In the genomic region with DNA sequence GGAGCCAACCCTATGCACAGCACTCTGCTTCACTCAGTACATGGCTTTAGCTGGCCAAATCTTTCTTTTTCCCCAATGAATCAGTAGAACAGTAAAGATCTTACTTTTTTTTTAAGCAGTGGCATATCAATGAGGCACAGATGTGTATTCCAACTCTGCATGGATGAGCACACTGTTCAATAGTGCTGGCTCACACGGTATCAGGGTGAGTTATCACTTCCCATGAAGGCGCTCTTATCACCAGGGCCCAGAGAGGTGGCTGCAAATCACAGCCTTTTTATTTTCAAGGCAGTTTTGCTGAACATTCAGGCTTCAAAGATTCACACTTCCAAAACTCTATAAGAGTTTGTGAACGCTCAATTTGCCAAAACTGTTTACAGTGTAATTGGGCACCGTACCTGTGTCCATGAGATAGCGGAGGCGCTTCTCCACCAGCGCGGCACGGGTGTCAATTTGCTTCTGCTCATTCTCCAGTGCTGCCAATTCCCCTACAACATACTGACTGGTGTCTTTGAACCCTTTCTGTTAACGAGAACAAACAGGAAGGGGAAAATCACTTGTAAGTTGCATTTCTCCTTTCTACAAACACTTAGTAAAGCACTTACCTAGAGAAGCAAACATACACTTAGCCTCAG, we compare ENCODE assay signal across 32 mouse cellular contexts. TPM values are rescaled to one million over a fixed set of nuclear protein-coding genes. Genes with fewer than 3 reads are reported as not detected.
A peak's percentile ranks its signal among the peaks of the same experiment; 100 is the strongest.
DNase-seq lines count a peak whose midpoint lies in the region; ATAC-seq lines count a peak whose summit lies in the region.
"Had no signal": no experiment of that assay in that cellular context is flagged by ENCODE, and none has a peak within 500 bp of the region (broad histone marks: within the 10 kb centered on the region; RNA-seq: fewer than 3 reads in every experiment).

No protein-coding gene starts in this region.

- H3K9me3 ChIP-seq in liver, embryonic 11.5 days (ENCODE audit: control insufficient read depth, low read length), result no peaks in the 10 kb centered on the region
- no peaks in the 10 kb centered on the region for H3K9me3 ChIP-seq in liver, embryonic 12.5 days (replicated peaks)
- H3K9me3 ChIP-seq: embryonic facial prominence, embryonic 12.5 days; hindbrain, embryonic 10.5 days; hindbrain, embryonic 15.5 days; limb, embryonic 13.5 days; megakaryocyte, embryonic 14.5 days; stomach, embryonic 15.5 days had no signal

- WGBS in liver, embryonic 11.5 days, result 69% methylated on average over 10 of the region's 10 CpGs
- WGBS in liver, embryonic 12.5 days (ENCODE audit: insufficient replicate concordance), result 60% methylated on average over 10 of the region's 10 CpGs

- ATAC-seq in liver, embryonic 11.5 days (replicated peaks; ENCODE audit: low FRiP score), result peak; percentile 72
- ATAC-seq in liver, embryonic 12.5 days, result peak; percentile 61; the same call in 1 of the 2 replicates
- 0 out of 2 replicates have a peak, but pooled peaks have one; percentile 42 for ATAC-seq in megakaryocyte progenitor cell, adult 5-6 weeks (replicated peaks; ENCODE audit: poor library complexity)
- ATAC-seq: forebrain, embryonic 14.5 days; inflammation-experienced regulatory T-cells, adult 6 months had no signal

- H3K4me3 ChIP-seq in liver, embryonic 11.5 days (ENCODE audit: low read depth, low read length), result no peak overlapping the region
- H3K4me3 ChIP-seq in liver, embryonic 12.5 days, result no peak overlapping the region
- H3K4me3 ChIP-seq: embryonic facial prominence, embryonic 12.5 days; hindbrain, embryonic 10.5 days; hindbrain, embryonic 15.5 days; layer of hippocampus, adult 2 months; left cerebral cortex, adult 2 months; limb, embryonic 13.5 days; megakaryocyte, embryonic 14.5 days; stomach, embryonic 15.5 days had no signal

- no peaks in the 10 kb centered on the region for H3K4me1 ChIP-seq in liver, embryonic 11.5 days (replicated peaks; ENCODE audit: control insufficient read depth, insufficient read depth, low read length)
- no peaks in the 10 kb centered on the region for H3K4me1 ChIP-seq in liver, embryonic 12.5 days
- H3K4me1 ChIP-seq: embryonic facial prominence, embryonic 12.5 days; limb, embryonic 13.5 days; megakaryocyte, embryonic 14.5 days; stomach, embryonic 15.5 days had no signal

- no peak overlapping the region for H3K9ac ChIP-seq in liver, embryonic 11.5 days (ENCODE audit: low read depth, low read length)
- H3K9ac ChIP-seq in liver, embryonic 12.5 days, result no peak overlapping the region
- H3K9ac ChIP-seq: embryonic facial prominence, embryonic 12.5 days; hindbrain, embryonic 15.5 days; limb, embryonic 13.5 days; stomach, embryonic 15.5 days had no signal

- H3K4me2 ChIP-seq in liver, embryonic 11.5 days, result no peak overlapping the region
- no peak overlapping the region for H3K4me2 ChIP-seq in liver, embryonic 12.5 days
- H3K4me2 ChIP-seq: embryonic facial prominence, embryonic 12.5 days; hindbrain, embryonic 15.5 days; limb, embryonic 13.5 days; stomach, embryonic 15.5 days had no signal

- no peaks in the 10 kb centered on the region for H3K27me3 ChIP-seq in liver, embryonic 11.5 days (replicated peaks; ENCODE audit: control insufficient read depth, insufficient read depth, low read length)
- no peaks in the 10 kb centered on the region for H3K27me3 ChIP-seq in liver, embryonic 12.5 days (replicated peaks)
- H3K27me3 ChIP-seq: embryonic facial prominence, embryonic 12.5 days; hindbrain, embryonic 15.5 days; limb, embryonic 13.5 days; megakaryocyte, embryonic 14.5 days; stomach, embryonic 15.5 days had no signal

- H3K27ac ChIP-seq in liver, embryonic 11.5 days (ENCODE audit: low read depth, low read length), result no peak overlapping the region
- H3K27ac ChIP-seq in liver, embryonic 12.5 days, result no peak overlapping the region
- H3K27ac ChIP-seq: embryonic facial prominence, embryonic 12.5 days; hindbrain, embryonic 10.5 days; hindbrain, embryonic 15.5 days; layer of hippocampus, adult 2 months; left cerebral cortex, adult 2 months; limb, embryonic 13.5 days; stomach, embryonic 15.5 days had no signal

- DNase-seq in liver, embryonic 11.5 days (ENCODE audit: low spot score), result no peak
- DNase-seq in liver, result no peak
- peak; percentile 19 for DNase-seq in A20 (ENCODE audit: low read depth, low spot score)
- no peak for DNase-seq in right cerebral cortex, postnatal 4 days
- no peak for DNase-seq in cerebellum, adult 8-10 months
- DNase-seq in lung, postnatal 10 days, result no peak
- DNase-seq: adrenal gland, postnatal 14 days; cerebellum, adult 9-10 months; cerebellum, postnatal 36 days; embryo, embryonic 11 days; gastrocnemius, postnatal 14 days; heart, postnatal 14 days; kidney, adult 11 months; kidney, postnatal 25 days; lung, adult 18-20 months; lung, postnatal 14 days; thymus, postnatal 14 days had no signal

- H3K36me3 ChIP-seq in liver, embryonic 11.5 days (ENCODE audit: control insufficient read depth, insufficient read depth, low read length), result no peaks in the 10 kb centered on the region
- H3K36me3 ChIP-seq in liver, embryonic 12.5 days, result no peaks in the 10 kb centered on the region
- H3K36me3 ChIP-seq: embryonic facial prominence, embryonic 12.5 days; hindbrain, embryonic 10.5 days had no signal

RNA-seq across cellular contexts. Expression of a gene that starts 50.5 kb away (rescaled TPM):
- polyA plus RNA-seq in liver, embryonic 11.5 days (2014; fragmentation: Nextera tagmentation; extraction: Ambion mirVana), result 0.08 TPM in 1 of 2 replicates, not detected in the other
- polyA plus RNA-seq in liver, embryonic 12.5 days (2016; fragmentation: Nextera tagmentation; extraction: Ambion mirVana), result not detected in 2 replicates
- not detected in 2 replicates for total RNA-seq in megakaryocyte progenitor cell, adult 5-6 weeks (2015)
- total RNA-seq in megakaryocyte progenitor cell, adult 5-6 weeks (2017), result not detected in 2 replicates
- total RNA-seq: adrenal gland, postnatal 14 days; gastrocnemius, postnatal 14 days; granulocyte monocyte progenitor cell, adult 5-6 weeks had no signal
- polyA plus RNA-seq: inflammation-experienced regulatory T-cells, adult 6 months; kidney, embryonic 14.5 days; small intestine, adult 2 months had no signal
